Mouse (Mus musculus): ENCODE measurements around the gene Mfsd2a.
A peak's percentile ranks its signal among the peaks of the same experiment; 100 is the strongest.
"Not testable (repeated sequence)": the region's sequence is repeated elsewhere in the genome, so short reads cannot be mapped to it uniquely, and the experiment has no call there.

Mfsd2a gene

GRCm38 (mm10) chr4:122961100-122961567 is at the start of gene Mfsd2a:
Gene Mfsd2a, minus strand, starts transcription at chr4:122961188.
- DNase-seq (ENCODE audit: low spot score) = peak; percentile 69

DNA sequence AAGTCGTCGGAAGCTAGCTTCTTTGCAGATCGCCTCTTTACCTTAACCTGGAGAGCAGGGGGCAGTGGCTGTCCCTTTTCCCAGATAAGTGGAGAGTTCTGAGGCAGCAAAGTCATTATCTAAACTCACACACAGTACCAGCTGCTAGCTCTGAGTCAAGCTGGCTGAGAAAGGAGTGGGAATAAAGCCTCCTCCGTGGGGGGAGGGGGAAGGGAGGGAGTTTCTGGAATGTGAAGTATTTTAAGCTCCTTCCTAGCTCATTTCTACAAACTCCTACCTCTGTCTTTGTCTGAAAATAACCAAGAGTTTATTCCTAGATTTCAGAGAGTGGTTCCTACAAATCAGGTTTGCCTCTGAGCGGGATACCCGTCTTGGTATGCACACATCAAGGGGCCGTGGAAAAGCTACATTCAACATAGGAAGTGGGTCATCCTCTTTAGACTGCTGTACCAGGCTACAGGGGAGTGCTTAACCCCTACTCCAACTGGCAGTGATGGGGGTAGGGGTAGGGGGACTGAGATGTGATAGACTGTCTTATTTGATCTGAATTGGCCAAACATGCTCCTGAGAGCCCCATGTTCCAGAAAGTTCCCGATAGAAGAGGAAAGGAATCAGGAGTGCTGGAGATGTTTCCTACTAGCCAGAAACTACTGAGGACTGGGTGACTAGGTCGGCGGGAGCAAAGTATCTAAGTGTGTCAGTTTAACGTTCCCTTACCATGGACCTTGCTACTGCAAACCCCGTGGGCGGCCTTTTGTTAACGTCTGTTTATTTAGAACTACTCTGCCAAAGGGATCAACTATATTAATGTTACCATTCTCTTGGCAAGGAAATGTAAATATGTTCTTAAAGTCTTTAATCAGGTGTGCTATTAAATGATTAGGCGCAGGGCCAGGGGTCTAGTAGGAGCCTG is 44.3 kb upstream of the Mfsd2a start:
- DNase-seq (ENCODE audit: low spot score) = peak; percentile 39

GRCm38 (mm10) chr4:123000617-123001342 is 39.8 kb upstream of the Mfsd2a start:
- no peak for DNase-seq (ENCODE audit: low spot score)

DNA sequence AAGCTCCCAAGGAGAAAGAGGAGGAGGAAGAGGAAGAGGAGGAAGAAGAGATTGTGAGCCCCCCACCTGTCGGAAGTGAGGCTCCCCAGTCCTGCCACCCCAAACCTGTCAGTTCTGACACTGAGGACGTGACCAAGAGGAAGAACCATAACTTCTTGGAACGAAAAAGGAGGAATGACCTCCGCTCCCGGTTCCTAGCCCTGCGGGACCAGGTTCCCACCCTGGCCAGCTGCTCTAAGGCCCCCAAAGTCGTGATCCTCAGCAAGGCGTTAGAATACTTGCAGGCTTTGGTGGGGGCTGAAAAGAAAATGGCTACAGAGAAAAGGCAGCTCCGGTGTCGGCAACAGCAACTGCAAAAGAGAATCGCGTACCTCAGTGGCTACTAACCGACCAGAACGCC is 39.1 kb upstream of the Mfsd2a start:
- no peak for DNase-seq (ENCODE audit: low spot score)

GRCm38 (mm10) chr4:122999263-122999691 is 38.3 kb upstream of the Mfsd2a start:
- no peak for DNase-seq (ENCODE audit: low spot score)

- DNase-seq (ENCODE audit: low spot score) = peak; percentile 46
These were observed 37.7 kb upstream of the Mfsd2a start for GRCm38 (mm10) chr4:122998537-122999262.

- DNase-seq (ENCODE audit: low spot score) = peak; percentile 53
These were observed 35.8 kb upstream of the Mfsd2a start for GRCm38 (mm10) chr4:122996618-122997381.

- no peak for DNase-seq (ENCODE audit: low spot score)
These were observed 35.2 kb upstream of the Mfsd2a start for GRCm38 (mm10) chr4:122996221-122996617.

- peak; percentile 90 for DNase-seq (ENCODE audit: low spot score)
These were observed 34.6 kb upstream of the Mfsd2a start, which contains the start of gene Mycl for GRCm38 (mm10) chr4:122995404-122996220. Gene Mycl, plus strand, starts transcription at chr4:122995652.

- no peak for DNase-seq (ENCODE audit: low spot score)
These were observed 31.3 kb upstream of the Mfsd2a start for GRCm38 (mm10) chr4:122992276-122992675.

DNA sequence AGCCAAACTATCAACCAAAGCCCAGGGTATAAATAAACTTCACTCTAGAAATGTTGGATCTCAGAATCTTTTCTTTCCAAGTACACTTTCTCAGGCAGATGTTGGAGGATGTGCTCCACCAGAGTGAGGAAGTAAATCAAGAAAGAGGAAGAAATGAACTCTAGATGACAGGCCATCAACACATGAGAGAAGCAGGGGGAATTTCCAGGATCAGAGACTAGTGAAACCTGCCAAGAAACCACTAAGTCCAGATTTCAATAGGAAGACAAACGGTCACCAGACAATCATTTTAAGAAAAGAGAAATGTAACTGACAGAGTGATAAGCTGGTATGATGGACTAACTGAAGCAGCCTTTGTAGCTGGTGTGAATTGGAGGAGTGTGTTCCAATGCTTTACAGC is 30.2 kb upstream of the Mfsd2a start:
- no peak for DNase-seq (ENCODE audit: low spot score)

- not testable (repeated sequence) for DNase-seq (ENCODE audit: low spot score)
These were observed 27.0 kb upstream of the Mfsd2a start for GRCm38 (mm10) chr4:122988004-122988403.

- DNase-seq (ENCODE audit: low spot score) = no peak
These were observed 26.4 kb upstream of the Mfsd2a start for GRCm38 (mm10) chr4:122987421-122987820.

GRCm38 (mm10) chr4:122985110-122985509 is 24.1 kb upstream of the Mfsd2a start:
- DNase-seq (ENCODE audit: low spot score) = peak; percentile 58

- DNase-seq (ENCODE audit: low spot score) = no peak
These were observed 22.7 kb upstream of the Mfsd2a start for GRCm38 (mm10) chr4:122983486-122984261.

- no peak for DNase-seq (ENCODE audit: low spot score)
These were observed 21.5 kb upstream of the Mfsd2a start for GRCm38 (mm10) chr4:122982537-122982936.

- DNase-seq (ENCODE audit: low spot score) = no peak
These were observed 20.9 kb upstream of the Mfsd2a start for GRCm38 (mm10) chr4:122981930-122982329.

- DNase-seq (ENCODE audit: low spot score) = no peak
These were observed 20.2 kb upstream of the Mfsd2a start for GRCm38 (mm10) chr4:122981238-122981637.

DNA sequence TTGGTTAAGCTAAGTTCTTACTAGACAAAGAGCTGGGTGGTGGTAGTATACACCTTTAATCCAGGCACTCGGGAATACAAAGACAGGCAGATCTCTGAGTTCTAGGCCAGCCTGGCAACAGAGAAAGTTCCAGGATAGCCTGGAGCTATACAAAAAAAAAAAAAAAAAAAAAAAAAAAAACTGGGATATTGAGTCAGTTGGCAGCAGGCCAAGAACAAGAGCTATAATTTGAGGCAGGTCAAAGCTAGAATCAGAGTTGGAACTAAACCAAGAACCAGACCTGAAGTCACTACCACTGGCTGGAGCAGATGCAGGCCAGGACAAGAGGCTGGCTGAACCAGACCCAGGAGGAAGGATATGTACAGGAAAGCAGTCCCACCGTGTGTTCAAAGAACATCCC is 19.7 kb upstream of the Mfsd2a start:
- no peak for DNase-seq (ENCODE audit: low spot score)

GRCm38 (mm10) chr4:122979826-122980225 is 18.8 kb upstream of the Mfsd2a start:
- no peak for DNase-seq (ENCODE audit: low spot score)

Data from urinary bladder, postnatal 14 days (tissue).